Mouse (Mus musculus) right cerebral cortex, postnatal 36 days (tissue): Measurements from ENCODE around the gene Kif22.
A peak's percentile ranks its signal among the peaks of the same experiment; 100 is the strongest.
"Not testable (repeated sequence)": the region's sequence is repeated elsewhere in the genome, so short reads cannot be mapped to it uniquely, and the experiment has no call there.

Experiments
- DNase-seq, 2 experiments: peaks; one replicate each; pipeline ENCODE4 v3.0.0; 2022; ENCODE audit warnings: low spot score in 2 of 2, mixed read lengths in 1 of 2

Gene Kif22

DNA sequence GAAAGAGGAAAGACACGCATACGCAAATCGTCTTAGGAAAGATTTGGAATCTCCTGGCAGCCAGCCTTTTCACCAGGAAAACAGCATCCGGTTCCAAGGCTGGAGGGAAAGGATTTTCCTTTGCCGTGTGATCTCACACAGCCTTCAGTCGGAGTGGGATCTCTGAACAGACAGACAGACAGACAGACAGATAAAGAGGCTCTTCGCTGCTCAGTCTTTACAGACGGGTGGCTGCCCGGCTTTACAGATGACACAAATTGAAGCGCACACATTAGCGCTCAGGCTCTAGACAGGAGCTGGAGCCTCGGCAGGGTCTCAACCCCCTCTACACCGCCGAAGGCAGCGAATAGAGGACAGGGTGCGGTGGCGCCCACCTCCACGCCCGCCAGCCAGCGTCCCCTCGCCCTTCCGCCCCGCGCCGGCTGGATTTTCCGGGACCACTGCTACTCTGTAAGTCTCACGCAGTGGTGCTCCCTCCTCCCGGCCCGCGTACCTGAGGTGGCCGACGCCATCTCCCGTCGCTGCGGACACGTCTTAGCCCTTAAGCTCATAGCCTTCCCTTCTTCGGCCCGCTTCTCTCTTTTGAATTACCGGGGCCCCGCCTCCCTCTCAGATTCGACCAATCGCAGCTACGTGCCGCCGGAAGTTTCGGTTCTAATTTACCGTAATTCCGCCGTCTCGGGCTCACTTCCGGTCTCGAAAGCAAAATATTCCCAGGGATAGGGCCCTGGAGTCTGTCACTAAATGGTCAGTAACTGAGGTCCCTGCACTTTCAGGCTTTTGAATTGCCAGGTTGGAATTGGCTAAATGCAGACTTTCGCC, at the start of gene Kif22:
Kif22 (minus strand) TSS at position 621 of the 822 bp plus-strand sequence.
- peak; percentile 70 to 80 for DNase-seq

DNA sequence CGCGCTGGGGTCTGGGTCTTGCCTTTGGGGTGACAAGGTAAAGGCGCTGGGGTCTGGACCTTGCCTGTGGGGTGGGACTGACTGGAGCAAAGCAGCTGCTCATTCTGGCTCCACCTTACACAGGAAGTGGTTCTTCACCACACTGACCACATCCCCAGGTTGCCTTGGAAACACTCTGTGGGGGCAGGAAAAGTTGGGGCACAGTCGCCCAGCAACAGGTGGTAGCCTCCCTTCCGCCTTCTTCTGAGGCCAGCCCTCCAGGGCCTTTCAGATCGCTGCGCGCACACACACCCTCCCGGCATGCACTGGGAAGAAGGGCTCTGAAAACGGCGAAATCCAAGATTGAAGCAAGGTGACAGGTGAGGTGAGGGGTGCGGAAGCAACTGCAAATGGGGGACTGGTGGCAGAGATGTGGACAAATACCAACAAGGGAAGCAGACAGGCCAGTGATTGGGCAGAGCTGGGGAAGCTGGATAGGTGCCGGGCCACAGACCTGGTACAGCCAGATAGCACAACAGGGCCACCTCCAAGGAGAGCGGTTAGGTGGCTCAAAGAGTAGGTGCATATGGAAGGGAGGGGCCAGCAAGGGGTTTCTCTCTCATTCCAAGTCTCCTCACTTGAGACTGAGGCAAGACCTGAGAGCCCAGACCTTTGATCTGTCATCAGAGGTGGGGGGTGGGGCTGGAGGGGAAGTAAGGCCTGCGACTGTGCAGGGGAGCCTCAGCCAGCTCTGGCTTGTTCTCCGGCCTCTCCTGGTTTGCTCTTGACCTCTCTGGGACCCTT, 49.0 kb upstream of the Kif22 start, which contains the start of gene AI467606:
AI467606 (plus strand) TSS at position 246 of the 783 bp plus-strand sequence.
- DNase-seq, result no peak

DNA sequence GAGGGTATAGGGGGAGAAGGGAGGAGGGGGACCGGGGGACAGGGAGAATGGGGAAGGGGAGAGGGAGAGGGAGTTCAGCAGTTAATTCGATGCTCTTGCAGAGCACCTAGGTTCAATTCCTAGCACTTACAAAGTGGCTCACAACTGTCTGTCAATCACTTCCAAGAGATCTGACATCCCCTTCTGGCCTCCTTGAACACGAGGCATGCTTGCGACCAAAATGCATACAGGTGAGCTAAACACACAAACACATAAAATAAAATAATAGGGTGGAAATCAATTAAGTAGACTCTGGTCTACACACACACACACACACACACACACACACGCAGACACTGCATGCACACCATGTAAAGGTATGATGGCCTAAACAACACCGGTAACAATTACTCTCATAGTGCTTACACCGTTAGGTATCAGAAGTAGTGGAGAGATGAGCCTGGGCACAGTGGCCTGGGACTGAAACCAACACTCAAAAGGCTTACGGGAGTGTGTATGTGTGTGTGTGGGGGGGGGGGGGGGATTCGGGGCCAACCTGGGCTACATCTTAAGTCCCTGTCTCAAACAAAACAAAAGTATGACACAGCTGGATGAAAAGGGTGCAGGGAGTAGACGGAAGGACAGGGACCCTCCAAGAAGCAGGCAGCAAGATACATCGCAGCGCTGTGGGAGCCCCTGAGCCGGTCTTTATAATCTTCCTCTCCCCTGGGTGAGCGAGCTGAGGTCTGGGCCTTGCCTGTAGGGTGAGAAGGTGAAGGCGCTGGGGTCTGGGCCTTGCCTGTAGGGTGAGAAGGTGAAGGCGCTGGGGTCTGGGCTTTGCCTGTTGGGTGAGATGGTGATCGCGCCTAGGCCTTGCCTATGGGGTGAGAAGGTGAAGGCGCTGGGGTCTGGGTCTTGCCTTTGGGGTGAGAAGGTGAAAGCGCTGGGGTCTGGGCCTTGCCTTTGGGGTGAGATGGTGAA, 48.2 kb upstream of the Kif22 start:
- no peak for DNase-seq

DNA sequence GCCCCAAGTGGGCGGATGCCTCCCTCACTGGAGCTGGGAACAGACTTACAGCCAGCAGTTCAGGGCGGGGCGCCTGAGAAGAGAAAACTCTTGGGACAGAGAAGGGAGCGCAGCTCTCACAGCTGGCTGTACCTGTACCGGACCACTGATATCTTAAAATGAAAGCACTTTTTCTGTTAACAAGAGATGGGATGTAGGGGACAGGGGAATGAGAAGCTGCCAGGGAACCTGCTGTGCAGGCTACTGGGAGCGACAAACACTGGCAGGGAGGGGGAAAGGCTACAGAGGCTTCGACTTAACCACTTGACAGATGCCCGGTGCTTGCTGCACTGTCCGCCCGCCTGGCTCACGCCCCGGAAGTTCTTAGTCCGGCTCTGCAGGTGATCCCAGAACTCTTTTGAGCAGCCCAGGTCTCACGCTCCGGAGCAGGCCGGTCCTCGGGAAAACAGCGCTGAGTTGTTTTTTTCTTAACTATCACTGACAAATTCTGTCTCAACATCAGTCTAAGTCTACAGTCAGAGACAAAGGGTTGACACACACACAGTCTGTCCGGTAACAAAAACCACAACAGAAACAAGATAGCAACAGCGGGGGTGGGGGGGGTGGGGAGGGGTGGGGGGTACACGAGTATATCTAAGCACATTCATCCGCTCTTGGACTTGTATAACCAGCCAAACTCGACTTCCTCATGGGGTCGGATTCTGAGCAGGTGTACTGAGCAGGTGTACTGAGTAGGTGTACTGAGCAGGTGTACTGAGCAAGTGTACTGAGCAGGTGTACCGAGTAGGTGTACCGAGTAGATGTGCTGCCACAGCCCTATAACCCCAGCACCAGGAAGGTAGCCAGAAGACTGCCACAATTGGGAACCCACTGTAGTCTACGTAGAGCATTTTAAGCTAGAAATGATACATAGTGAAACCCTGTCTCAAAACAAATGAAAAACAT, 46.9 kb upstream of the Kif22 start:
- no peak for DNase-seq

DNA sequence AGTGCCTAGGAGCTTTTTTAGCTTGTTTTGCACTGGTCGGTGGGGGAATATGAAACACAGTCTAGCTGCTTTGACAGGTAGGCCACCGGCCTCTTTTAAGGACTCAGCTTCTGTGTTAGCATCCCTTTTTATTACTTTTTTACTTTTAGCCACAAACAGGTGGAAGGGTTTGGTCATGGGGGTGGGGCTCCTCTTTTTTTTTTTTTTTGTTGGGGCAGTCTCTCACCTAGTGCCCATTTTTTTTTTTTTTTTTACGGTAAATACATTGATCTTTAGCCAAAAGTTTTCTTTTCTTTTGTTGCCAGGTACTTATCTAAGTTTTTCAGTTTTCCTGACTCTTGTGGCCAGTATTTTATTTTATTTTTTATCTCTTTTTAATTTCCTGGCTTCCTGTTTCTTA, 45.8 kb upstream of the Kif22 start:
- no peak for DNase-seq

DNA sequence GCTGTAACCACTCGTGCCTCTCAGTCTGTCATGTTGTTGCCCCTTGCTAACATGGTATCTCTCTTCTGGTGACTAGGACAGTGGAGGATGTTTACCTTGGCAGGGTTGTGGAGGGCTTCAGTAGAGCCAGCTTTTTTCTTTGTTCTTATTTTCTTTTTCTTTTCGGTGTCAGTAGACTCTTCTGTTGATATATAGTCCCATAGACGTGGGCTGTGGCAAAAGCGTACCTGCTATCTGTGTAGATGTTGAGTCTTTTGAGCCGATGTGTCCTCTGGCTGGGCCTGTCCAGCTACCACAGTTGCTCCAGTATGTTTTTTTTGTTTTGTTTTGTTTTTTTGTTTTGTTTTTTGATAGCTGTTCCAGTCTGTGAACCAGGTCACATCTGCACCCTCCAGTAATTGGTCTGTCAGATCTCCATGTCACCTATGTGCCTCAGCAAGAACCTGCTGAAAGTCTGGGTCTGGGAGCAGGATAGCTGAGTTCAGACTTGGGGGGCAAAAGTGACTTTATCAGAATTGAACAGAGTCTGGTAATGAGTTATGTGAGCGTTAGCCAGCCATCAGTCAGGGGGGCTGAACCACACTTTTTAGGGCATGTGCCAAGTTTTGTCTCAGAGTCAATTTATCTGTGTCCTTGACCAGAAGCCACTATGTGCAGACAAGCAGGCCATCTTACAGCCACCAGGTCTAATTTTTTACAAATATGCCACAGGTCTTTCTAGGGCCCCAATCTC, 45.2 kb upstream of the Kif22 start, which contains the start of gene Zg16:
Zg16 (minus strand) TSS at position 51 of the 733 bp plus-strand sequence.
- not testable (repeated sequence) for DNase-seq

DNA sequence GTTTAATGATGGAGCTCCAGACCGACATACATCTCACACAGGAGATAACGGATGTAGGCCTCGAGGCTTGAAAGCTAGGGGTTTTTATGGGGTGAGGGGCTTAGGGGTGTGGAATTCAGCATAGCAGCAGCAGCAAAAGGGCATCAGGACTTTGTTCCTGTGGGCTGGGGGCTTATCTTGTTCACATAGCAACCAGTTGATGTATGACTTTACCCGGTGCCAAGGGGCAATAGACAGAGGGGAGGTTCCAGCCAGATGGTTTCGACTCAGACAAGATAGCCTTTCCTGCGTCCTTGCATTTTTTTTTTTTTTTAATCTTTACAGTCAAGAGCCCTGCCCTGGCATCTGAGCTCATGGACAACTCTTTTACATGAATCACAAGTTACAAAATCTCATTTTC, 43.5 kb upstream of the Kif22 start:
- not testable (repeated sequence) for DNase-seq

DNA sequence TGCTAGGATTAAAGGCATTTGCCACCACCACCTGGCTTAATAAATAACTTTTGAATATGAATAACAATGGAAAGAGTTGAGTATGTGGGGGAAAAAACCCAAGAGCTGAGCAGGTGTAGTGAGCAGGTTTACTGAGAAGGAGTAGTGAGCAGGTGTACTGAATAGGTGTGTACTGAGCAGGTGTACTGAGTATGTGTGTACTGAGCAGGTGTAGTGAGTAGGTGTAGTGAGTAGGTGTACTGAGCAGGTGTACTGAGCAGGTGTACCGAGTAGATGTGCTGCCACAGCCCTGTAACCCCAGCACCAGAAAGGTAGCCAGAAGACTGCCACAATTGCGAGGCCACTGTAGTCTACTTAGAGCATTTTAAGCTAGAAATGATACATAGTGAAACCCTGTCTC, 42.5 kb upstream of the Kif22 start:
- no peak for DNase-seq

DNA sequence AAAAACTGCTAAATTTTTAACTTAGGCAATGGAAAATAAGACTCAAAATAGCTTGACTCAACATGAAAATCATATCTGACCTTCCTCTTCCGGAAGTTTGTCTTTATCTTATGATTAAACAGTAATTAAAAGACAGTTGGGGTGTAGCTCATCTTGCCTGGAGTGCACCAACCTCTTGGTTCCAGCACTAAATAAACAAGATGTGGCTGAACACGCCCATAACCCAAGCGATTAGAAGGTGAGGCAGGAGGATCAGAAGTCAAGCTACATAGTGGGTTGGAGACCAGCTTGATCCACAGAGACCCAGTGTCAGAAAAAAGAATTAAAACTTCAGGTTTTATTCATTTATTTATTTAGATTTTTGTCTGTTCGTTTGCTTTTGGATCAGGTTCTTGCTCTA, 41.4 kb upstream of the Kif22 start:
- DNase-seq, result no peak

DNA sequence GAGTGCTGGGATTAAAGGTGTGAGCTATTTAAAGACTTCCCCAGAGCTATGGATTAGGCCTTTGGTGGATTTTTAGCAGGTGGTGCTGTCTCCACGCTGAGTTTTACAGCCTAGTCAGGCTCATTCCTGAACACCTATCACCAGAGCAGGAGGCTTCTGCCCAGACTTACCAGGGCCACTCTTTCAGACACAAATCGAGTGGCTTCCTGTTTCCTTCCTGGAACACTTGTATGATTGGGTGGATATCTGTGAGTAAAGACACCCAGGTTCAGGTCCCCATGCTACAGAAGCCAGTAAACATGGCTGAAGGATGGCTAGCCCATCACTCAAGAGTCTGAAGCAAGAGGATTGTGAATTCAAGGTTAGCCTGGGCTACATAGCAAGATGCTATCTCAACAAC, 40.7 kb upstream of the Kif22 start:
- DNase-seq, result no peak

DNA sequence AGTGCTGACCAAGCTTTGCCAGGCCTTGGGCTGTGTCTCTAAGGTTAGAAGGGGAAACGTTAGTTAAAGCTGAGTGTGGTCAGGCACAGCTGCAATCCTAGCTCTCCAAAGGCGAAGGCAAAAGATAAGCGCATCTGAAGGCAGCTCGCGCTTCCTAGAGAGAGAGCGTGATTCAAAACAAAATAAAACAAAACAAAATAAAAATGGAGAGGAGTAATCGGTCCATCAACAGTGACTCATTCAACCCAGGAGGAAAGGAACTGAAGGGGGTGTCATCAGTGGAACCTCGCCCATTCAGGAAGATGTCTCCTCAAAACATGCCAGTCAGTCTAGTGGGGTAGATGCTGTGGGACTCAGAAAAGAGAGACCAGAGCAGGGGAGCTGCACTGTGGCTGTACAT, 40.0 kb upstream of the Kif22 start:
- DNase-seq, result no peak

DNA sequence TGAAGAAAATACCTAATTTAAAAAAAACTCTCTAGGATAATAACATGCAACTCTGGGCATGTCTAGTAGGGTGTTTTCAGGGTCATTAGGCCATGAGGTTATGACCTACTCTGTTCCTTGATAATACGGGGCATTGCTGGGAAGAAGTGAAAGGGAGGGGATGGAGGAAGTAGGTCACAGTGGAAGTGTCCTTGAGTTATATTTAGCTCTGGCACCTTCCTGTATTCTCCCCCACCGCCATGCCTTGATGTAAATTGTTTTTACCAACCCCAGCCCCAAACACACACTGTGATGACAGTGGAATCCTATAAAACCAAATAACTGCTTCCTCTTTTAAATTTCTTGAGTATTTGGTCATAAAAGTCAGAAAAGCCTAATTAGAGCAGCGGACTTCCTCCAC, 37.8 kb upstream of the Kif22 start:
- no peak for DNase-seq

DNA sequence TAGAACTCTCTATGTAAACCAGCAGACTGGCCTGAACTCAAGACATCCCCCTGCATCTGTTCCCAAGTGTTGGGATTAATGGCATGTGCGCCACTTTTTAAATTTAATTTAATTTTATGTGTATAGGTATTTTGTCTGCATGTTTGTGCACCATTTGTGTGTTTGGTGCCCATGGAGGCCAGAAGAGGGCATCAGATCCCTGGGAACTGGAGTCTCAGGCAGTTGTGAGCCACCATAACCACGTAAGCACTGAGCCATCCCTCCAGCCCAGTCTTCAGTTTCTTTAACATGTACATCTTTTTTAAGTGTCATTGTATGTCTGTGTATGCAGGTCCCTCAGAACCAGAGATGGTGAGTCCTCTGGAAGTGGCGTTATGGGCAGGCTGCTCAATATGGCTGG, 35.4 kb upstream of the Kif22 start:
- DNase-seq, result no peak

DNA sequence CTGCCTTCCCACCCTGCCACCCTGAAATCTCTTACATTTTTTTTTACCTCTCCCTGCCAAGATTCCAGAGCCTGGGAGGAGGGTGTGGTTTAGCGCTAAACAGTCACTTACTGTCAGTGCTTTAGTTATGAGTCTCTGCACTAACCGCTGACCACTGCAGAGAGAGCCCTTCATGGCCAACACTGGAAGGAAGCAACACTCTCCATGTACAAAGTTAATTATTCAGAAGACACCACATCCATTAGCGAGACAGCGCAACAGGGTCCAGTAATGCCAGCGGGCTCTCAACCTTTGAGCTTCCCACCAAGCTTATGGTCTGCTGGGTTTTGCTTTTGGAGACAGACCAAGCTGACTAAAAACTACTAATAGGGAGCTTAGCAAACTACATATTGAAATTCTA, 33.9 kb upstream of the Kif22 start:
- DNase-seq, result no peak

DNA sequence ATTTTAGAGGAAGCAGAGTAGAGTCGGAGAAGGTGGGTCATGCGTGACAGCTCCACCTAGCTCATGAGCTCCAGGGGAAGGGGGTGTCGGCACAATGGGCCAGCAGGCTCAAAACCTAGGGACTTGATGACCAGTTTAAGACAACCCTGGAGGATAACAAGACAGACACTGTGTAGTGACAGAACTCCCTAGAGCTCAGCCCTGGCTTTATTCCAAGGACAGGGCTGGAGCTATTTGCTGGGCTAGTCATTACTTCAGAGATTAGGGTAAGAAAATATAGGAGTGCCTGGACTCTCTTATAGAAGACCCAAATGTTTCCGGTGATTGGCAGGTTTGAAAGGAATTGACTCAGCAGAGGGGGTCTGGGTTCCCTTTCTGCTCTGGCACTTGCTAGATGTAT, 30.9 kb upstream of the Kif22 start:
- no peak for DNase-seq

DNA sequence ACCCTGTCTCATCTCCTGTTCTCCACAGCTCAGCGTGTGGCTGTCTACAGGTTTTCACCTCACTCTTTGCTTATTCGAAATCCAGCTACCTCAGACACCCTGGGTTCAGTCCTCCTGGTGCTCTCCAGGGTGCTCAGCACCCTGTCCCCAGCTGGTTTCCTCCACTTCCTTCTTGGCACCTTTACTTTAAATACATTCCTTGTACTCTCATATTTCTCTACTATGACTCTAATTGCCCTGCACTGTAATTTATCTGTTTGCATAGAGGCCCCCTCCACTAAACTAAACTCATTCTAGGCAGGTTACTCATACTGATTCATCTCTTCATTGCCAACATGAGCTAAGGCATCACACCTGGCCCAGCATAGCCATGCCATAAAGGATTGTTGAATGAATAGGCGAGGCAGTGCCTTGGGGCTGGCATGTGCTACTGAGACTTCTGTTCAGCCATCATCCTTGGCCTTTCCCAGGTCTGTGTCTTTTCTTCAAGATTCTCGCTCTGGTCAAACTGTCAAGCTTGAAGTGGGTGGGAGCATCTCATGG, 28.7 kb upstream of the Kif22 start:
- no peak for DNase-seq

DNA sequence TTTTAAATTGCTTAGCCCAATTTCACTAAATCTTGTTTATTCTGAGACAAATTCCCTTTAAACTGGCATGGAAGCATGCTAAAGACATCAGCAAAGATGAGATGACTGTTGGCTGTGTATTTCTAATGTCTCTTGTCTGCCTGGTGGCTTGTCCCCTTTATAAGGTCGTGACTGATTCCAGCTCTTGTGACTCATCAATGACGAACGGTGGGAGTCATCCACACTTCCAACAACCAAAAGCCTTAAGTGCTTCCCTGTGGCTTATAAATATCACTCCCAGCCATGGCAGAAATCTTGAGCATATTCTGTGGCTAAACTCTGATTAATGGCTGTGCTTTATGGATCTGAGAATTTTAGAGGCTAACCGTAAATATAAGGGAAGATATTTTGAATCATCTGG, 24.0 kb upstream of the Kif22 start:
- DNase-seq, result no peak

DNA sequence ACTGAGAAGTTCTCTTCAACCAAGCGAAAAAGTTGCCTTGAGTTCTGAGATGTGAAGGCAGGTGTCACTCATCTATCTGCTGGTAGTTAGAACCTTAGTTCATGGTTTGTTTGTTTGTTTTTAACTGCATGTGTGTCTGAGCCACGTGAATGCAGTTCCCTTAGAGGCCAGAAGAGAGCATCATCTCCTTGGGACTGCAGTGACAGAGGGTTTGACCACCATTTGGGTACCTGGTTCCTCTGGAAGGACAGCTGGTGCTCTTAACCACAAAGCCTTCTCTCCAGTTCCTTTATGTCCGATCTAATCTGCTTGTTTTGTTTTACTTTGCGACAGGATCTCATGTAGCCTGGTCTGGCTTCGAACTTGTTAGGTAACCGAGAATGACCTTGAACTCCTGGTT, 23.3 kb upstream of the Kif22 start:
- DNase-seq, result no peak

DNA sequence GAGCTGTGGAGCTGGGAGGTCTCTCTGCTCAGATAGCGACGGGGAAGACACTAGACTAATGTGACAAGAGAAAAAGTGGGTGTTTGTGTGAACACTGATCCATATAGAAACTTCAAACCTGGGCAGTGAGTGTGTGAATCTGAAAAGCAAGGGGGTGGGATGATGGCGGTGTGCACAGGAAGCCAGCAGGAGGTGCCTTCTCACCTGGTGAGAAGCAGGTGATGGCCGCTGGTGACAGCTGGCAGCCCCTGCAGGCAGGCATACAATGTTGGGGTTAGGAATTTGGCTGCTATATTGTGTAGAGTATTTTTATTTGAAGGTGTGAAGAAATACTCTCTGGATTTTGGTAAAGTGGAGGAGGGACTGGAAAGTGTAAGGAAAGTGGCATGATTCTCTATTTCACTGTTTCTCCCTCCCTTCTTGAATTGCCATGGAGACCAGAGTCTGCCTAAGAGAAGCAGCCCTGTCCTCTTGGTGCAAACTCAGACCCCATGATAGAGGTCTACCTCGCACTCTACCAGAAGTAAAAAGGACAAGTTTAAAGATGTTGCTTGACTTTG, 12.8 kb upstream of the Kif22 start:
- peak; percentile 5 to 6 for DNase-seq
